Mouse (Mus musculus): ENCODE data around the gene Ndufa12. TPM values are rescaled to one million over a fixed set of nuclear protein-coding genes. Genes with fewer than 3 reads are reported as not detected.
A peak's percentile ranks its signal among the peaks of the same experiment; 100 is the strongest.

The Ndufa12 gene
- 291 and 304 TPM in 2 replicates for polyA plus RNA-seq (2015; fragmentation: Nextera tagmentation; extraction: Ambion mirVana)

GRCm38 (mm10) chr10:94198482-94199405 is at the start of gene Ndufa12:
Ndufa12 (plus strand) TSS chr10:94198720.
- Histone ChIP-seq H3K27ac (ENCODE audit: low read length) (peak within 1 kb of the TSS; percentile 83), H3K9ac (ENCODE audit: low read depth, low read length) (peak within 1 kb of the TSS; percentile 88), H3K4me3 (ENCODE audit: low read depth, low read length) (peak within 1 kb of the TSS; percentile 90), H3K27me3 (ENCODE audit: control insufficient read depth, insufficient read depth, low read depth, low read length) (no peaks in the 10 kb centered on the region), H3K36me3 (ENCODE audit: control insufficient read depth, insufficient read depth, low read length) (peaks cover 7% of the 10 kb centered on the region), H3K4me2 (ENCODE audit: low read length) (peak within 1 kb of the TSS; percentile 89), H3K9me3 (replicated peaks; ENCODE audit: control insufficient read depth, low read length, poor library complexity, severe bottlenecking) (no peaks in the 10 kb centered on the region), H3K4me1 (ENCODE audit: control insufficient read depth, insufficient read depth, low read length) (peaks cover 17% of the 10 kb centered on the region)
- peak; percentile 96 for ATAC-seq
- under 1% methylated on average over 46 of the region's 46 CpGs for WGBS

GRCm38 (mm10) chr10:94151488-94151887 is 47.0 kb upstream of the Ndufa12 start:
- no peak overlapping the region for H3K4me2 ChIP-seq (ENCODE audit: low read length)
- H3K27ac ChIP-seq (ENCODE audit: low read length) = no peak overlapping the region
- no peaks in the 10 kb centered on the region for H3K27me3 ChIP-seq (ENCODE audit: control insufficient read depth, insufficient read depth, low read depth, low read length)
- peaks cover 18% of the 10 kb centered on the region for H3K4me1 ChIP-seq (ENCODE audit: control insufficient read depth, insufficient read depth, low read length)
- no peak overlapping the region for H3K4me3 ChIP-seq (ENCODE audit: low read depth, low read length)
- H3K9me3 ChIP-seq (replicated peaks; ENCODE audit: control insufficient read depth, low read length, poor library complexity, severe bottlenecking) = no peaks in the 10 kb centered on the region
- H3K36me3 ChIP-seq (ENCODE audit: control insufficient read depth, insufficient read depth, low read length) = no peaks in the 10 kb centered on the region
- no peak for ATAC-seq
- H3K9ac ChIP-seq (ENCODE audit: low read depth, low read length) = no peak overlapping the region
- WGBS = 82% methylated on average over 4 of the region's 4 CpGs

- Histone ChIP-seq H3K4me2 (ENCODE audit: low read length) (no peak overlapping the region), H3K4me3 (ENCODE audit: low read depth, low read length) (no peak overlapping the region), H3K9me3 (replicated peaks; ENCODE audit: control insufficient read depth, low read length, poor library complexity, severe bottlenecking) (no peaks in the 10 kb centered on the region), H3K27me3 (ENCODE audit: control insufficient read depth, insufficient read depth, low read depth, low read length) (no peaks in the 10 kb centered on the region), H3K27ac (ENCODE audit: low read length) (no peak overlapping the region), H3K9ac (ENCODE audit: low read depth, low read length) (no peak overlapping the region), H3K36me3 (ENCODE audit: control insufficient read depth, insufficient read depth, low read length) (peaks cover 6% of the 10 kb centered on the region; the same call in 1 of the 2 replicates), H3K4me1 (ENCODE audit: control insufficient read depth, insufficient read depth, low read length) (peaks cover 9% of the 10 kb centered on the region)
- ATAC-seq = no peak
These were observed 44.7 kb upstream of the Ndufa12 start for GRCm38 (mm10) chr10:94153841-94154240.

- Histone ChIP-seq H3K4me2 (ENCODE audit: low read length) (no peak overlapping the region), H3K36me3 (ENCODE audit: control insufficient read depth, insufficient read depth, low read length) (peaks cover 8% of the 10 kb centered on the region; the same call in 1 of the 2 replicates), H3K9me3 (replicated peaks; ENCODE audit: control insufficient read depth, low read length, poor library complexity, severe bottlenecking) (no peaks in the 10 kb centered on the region), H3K4me1 (ENCODE audit: control insufficient read depth, insufficient read depth, low read length) (no peaks in the 10 kb centered on the region), H3K9ac (ENCODE audit: low read depth, low read length) (no peak overlapping the region), H3K27me3 (ENCODE audit: control insufficient read depth, insufficient read depth, low read depth, low read length) (no peaks in the 10 kb centered on the region), H3K4me3 (ENCODE audit: low read depth, low read length) (no peak overlapping the region), H3K27ac (ENCODE audit: low read length) (no peak overlapping the region)
- WGBS = 94% methylated on average over 6 of the region's 6 CpGs
- ATAC-seq = no peak
These were observed 39.6 kb upstream of the Ndufa12 start for GRCm38 (mm10) chr10:94158962-94159361.

GRCm38 (mm10) chr10:94159406-94159805 is 39.1 kb upstream of the Ndufa12 start:
- ATAC-seq = no peak
- 88% methylated on average over 4 of the region's 4 CpGs for WGBS
- no peaks in the 10 kb centered on the region for H3K27me3 ChIP-seq (ENCODE audit: control insufficient read depth, insufficient read depth, low read depth, low read length)
- no peak overlapping the region for H3K4me3 ChIP-seq (ENCODE audit: low read depth, low read length)
- H3K9me3 ChIP-seq (replicated peaks; ENCODE audit: control insufficient read depth, low read length, poor library complexity, severe bottlenecking) = no peaks in the 10 kb centered on the region
- no peak overlapping the region for H3K27ac ChIP-seq (ENCODE audit: low read length)
- peaks cover 8% of the 10 kb centered on the region; the same call in 1 of the 2 replicates for H3K36me3 ChIP-seq (ENCODE audit: control insufficient read depth, insufficient read depth, low read length)
- H3K4me2 ChIP-seq (ENCODE audit: low read length) = no peak overlapping the region
- no peaks in the 10 kb centered on the region for H3K4me1 ChIP-seq (ENCODE audit: control insufficient read depth, insufficient read depth, low read length)
- H3K9ac ChIP-seq (ENCODE audit: low read depth, low read length) = no peak overlapping the region

GRCm38 (mm10) chr10:94161051-94161765 is 37.3 kb upstream of the Ndufa12 start:
- Histone ChIP-seq H3K4me3 (ENCODE audit: low read depth, low read length) (no peak overlapping the region), H3K27me3 (ENCODE audit: control insufficient read depth, insufficient read depth, low read depth, low read length) (no peaks in the 10 kb centered on the region), H3K36me3 (ENCODE audit: control insufficient read depth, insufficient read depth, low read length) (peaks cover 13% of the 10 kb centered on the region), H3K4me2 (ENCODE audit: low read length) (no peak overlapping the region), H3K4me1 (ENCODE audit: control insufficient read depth, insufficient read depth, low read length) (no peaks in the 10 kb centered on the region), H3K9me3 (replicated peaks; ENCODE audit: control insufficient read depth, low read length, poor library complexity, severe bottlenecking) (no peaks in the 10 kb centered on the region), H3K27ac (ENCODE audit: low read length) (no peak overlapping the region), H3K9ac (ENCODE audit: low read depth, low read length) (no peak overlapping the region)
- ATAC-seq = no peak
- WGBS = 84% methylated on average over 5 of the region's 5 CpGs

- Histone ChIP-seq H3K27me3 (ENCODE audit: control insufficient read depth, insufficient read depth, low read depth, low read length) (no peaks in the 10 kb centered on the region), H3K4me1 (ENCODE audit: control insufficient read depth, insufficient read depth, low read length) (no peaks in the 10 kb centered on the region)
- no peak for ATAC-seq
These were observed 36.5 kb upstream of the Ndufa12 start for GRCm38 (mm10) chr10:94162031-94162430.

GRCm38 (mm10) chr10:94164104-94164845 is 34.2 kb upstream of the Ndufa12 start:
- WGBS = 90% methylated on average over 5 of the region's 5 CpGs
- Histone ChIP-seq H3K27ac (ENCODE audit: low read length) (no peak overlapping the region), H3K4me1 (ENCODE audit: control insufficient read depth, insufficient read depth, low read length) (peaks cover 3% of the 10 kb centered on the region; the same call in 1 of the 2 replicates), H3K36me3 (ENCODE audit: control insufficient read depth, insufficient read depth, low read length) (peaks cover 13% of the 10 kb centered on the region), H3K27me3 (ENCODE audit: control insufficient read depth, insufficient read depth, low read depth, low read length) (no peaks in the 10 kb centered on the region), H3K4me3 (ENCODE audit: low read depth, low read length) (no peak overlapping the region), H3K4me2 (ENCODE audit: low read length) (no peak overlapping the region), H3K9me3 (replicated peaks; ENCODE audit: control insufficient read depth, low read length, poor library complexity, severe bottlenecking) (no peaks in the 10 kb centered on the region), H3K9ac (ENCODE audit: low read depth, low read length) (no peak overlapping the region)
- no peak for ATAC-seq

More at GRCm38 (mm10) chr10:94162031-94162430, 36.5 kb upstream of the Ndufa12 start:
- WGBS = 94% methylated on average over 7 of the region's 7 CpGs
- H3K27ac ChIP-seq (ENCODE audit: low read length) = no peak overlapping the region
- no peak overlapping the region for H3K4me3 ChIP-seq (ENCODE audit: low read depth, low read length)
- no peak overlapping the region for H3K9ac ChIP-seq (ENCODE audit: low read depth, low read length)
- H3K36me3 ChIP-seq (ENCODE audit: control insufficient read depth, insufficient read depth, low read length) = peaks cover 14% of the 10 kb centered on the region
- H3K9me3 ChIP-seq (replicated peaks; ENCODE audit: control insufficient read depth, low read length, poor library complexity, severe bottlenecking) = no peaks in the 10 kb centered on the region
- no peak overlapping the region for H3K4me2 ChIP-seq (ENCODE audit: low read length)

All from midbrain, embryonic 16.5 days (tissue).